Mouse (Mus musculus): ENCODE results near the gene Cgnl1. TPM values are rescaled to one million over a fixed set of nuclear protein-coding genes. Genes with fewer than 3 reads are reported as not detected.

Gene Cgnl1
- 0.09 to 2.0 TPM (median 0.19 TPM) in 3 of 4 replicates, not detected in the other for total RNA-seq (2023; ENCODE audit: inconsistent age)

GRCm38 (mm10) chr9:71770991-71771767 lies at the start of gene Cgnl1:
Gene Cgnl1, minus strand, starts transcription at chr9:71771602.

GRCm38 (mm10) chr9:71591938-71592548 lies 179.4 kb downstream of the Cgnl1 start, which contains the start of gene Myzap:
Gene Myzap, minus strand, starts transcription at chr9:71592360.

Other genes with a start within 250 kb of the Cgnl1 start
- gene Myzap, start 179.2 kb downstream of the Cgnl1 start, total RNA-seq (2023; ENCODE audit: inconsistent age) = 5.3 to 7.6 TPM (median 6.8 TPM) in 4 replicates

Data from B cell, adult (primary cell).